Mouse (Mus musculus) embryonic facial prominence, embryonic 10.5 days (tissue): Measurements from ENCODE around the gene Fgfr2. TPM values are rescaled to one million over a fixed set of nuclear protein-coding genes. Genes with fewer than 3 reads are reported as not detected.

ENCODE experiments used
- DNase-seq: peaks from one replicate; pipeline ENCODE4 v3.0.0-alpha.2; 2017; ENCODE audit warnings: low spot score
- H3K27ac ChIP-seq: fragments of 300-500 bp; sonication (generic); replicated peaks from 2 replicates; pipeline ENCODE4 v1.5.1; 2016; ENCODE audit warnings: mild to moderate bottlenecking
- H3K27me3 ChIP-seq: fragments of 300-500 bp; sonication (generic); replicated peaks from 2 replicates; pipeline ENCODE4 v1.6.1; 2016; ENCODE audit warnings: low read depth, mild to moderate bottlenecking; ENCODE audit not compliant: poor library complexity, severe bottlenecking
- H3K36me3 ChIP-seq: fragments of 300-500 bp; sonication (generic); replicated peaks from 2 replicates; pipeline ENCODE4 v1.6.1; 2016; ENCODE audit warnings: mild to moderate bottlenecking, moderate library complexity
- H3K4me1 ChIP-seq: fragments of 300-500 bp; sonication (generic); 2 replicates; pipeline ENCODE4 v1.6.1; 2016
- H3K4me3 ChIP-seq: fragments of 300-500 bp; sonication (generic); 2 replicates; pipeline ENCODE4 v1.5.1; 2016; ENCODE audit warnings: mild to moderate bottlenecking, moderate library complexity
- H3K9me3 ChIP-seq: fragments of 300-500 bp; sonication (generic); 2 replicates; pipeline ENCODE4 v1.6.1; 2016; ENCODE audit warnings: mild to moderate bottlenecking
- WGBS: fragments of 180-500 bp; shearing (Covaris S2); methylation state at CpG from one replicate; pipeline ENCODE4 v1.1.7; 2016; 5-methylcytosine and 5-hydroxymethylcytosine counted together
- polyA plus RNA-seq: library from polyadenylated mRNA; unstranded; fragments of >200 nt; fragmentation: Nextera tagmentation; extraction: Ambion mirVana; gene quantifications from 2 replicates; pipeline ENCODE4 v1.2.1, GENCODE M21; 2016

The Fgfr2 gene
- polyA plus RNA-seq, 1 experiment from 2014 or later = 74.3 TPM

DNA sequence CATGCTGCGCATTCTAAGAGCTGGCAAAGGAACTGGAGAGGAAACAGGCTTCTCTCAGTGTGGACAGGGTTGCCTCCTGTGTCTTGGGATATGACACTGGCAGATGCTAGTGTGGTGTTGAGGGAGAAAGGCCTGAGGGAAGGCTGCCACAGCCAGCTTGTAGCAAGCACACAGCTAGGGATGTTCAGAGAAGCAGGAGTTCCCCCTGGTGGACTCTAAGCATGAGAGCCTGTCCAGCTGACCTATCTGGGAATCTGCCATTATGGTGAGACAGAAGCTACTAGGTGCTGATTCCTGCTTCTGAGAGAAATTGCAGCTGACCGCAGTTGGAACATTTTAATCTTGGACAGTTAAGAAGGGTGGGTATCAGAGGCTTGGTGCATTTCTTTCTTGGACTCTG, 2368.4 kb downstream of the Fgfr2 start:
- H3K27ac ChIP-seq = no peak overlapping the region
- peaks cover 20% of the 10 kb centered on the region for H3K4me1 ChIP-seq
- WGBS = 93% methylated on average over 2 of the region's 2 CpGs
- no peak for DNase-seq
- no peaks in the 10 kb centered on the region for H3K27me3 ChIP-seq
- no peak overlapping the region for H3K4me3 ChIP-seq
- no peaks in the 10 kb centered on the region for H3K9me3 ChIP-seq
- H3K36me3 ChIP-seq = peaks cover 98% of the 10 kb centered on the region

GRCm38 (mm10) chr7:130751678-130752077, 2371.5 kb downstream of the Fgfr2 start:
- Histone ChIP-seq H3K36me3 (peaks cover 97% of the 10 kb centered on the region), H3K27me3 (no peaks in the 10 kb centered on the region), H3K9me3 (no peaks in the 10 kb centered on the region), H3K4me1 (peaks cover 27% of the 10 kb centered on the region), H3K27ac (peak overlapping the region; percentile 84; the same call in 1 of the 2 replicates), H3K4me3 (no peak overlapping the region)
- 61% methylated on average over 9 of the region's 9 CpGs for WGBS
- DNase-seq = no peak

GRCm38 (mm10) chr7:130750752-130751490, 2372.2 kb downstream of the Fgfr2 start:
- Histone ChIP-seq H3K27ac (peak overlapping the region; percentile 84), H3K4me1 (peaks cover 27% of the 10 kb centered on the region), H3K9me3 (no peaks in the 10 kb centered on the region), H3K4me3 (no peak overlapping the region), H3K27me3 (no peaks in the 10 kb centered on the region), H3K36me3 (peaks cover 97% of the 10 kb centered on the region)
- WGBS = 62% methylated on average over 17 of the region's 17 CpGs
- DNase-seq = peak; percentile 60

- 96% methylated on average over 4 of the region's 4 CpGs for WGBS
- H3K36me3 ChIP-seq = peaks cover 97% of the 10 kb centered on the region
- H3K27ac ChIP-seq = no peak overlapping the region; the same call in 1 of the 2 replicates
Measured at GRCm38 (mm10) chr7:130749165-130749564, 2374.0 kb downstream of the Fgfr2 start.

DNA sequence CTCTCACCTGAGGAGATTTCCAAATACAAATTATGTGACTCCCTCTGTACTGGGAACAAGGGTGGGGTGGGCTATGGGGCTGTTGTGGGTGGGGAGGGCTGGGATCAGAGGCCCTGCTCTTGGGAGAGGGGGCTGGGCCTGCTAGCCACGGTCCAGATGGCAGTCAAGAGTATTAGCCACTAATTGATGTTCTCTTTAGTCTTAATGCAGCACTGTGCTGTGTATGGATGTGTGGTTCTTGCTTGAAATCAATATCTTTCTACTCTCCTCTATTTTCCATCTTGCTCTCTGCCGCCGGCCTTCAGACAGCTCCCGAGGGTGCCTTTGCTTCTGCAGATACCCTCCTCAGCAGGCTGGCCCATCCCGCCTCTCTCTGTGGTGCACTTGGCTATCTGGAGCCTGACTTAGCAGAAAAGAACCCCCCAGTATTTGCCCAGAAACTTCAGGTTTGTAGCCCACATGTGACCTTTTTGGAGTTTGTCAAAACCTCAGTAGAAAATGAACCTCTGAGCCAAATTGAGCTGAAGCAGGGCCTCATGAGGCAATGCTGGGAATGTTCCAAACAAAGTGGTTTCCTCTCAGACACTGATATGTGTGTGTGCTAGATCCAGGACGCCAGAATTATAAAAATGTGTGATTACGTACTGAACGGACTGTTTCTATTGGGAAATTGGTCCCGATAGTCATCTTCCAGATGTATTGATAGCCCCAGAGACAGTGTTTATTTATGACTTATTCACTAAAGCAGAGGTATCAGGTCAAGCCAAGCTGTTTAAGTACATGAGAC, 2379.7 kb downstream of the Fgfr2 start:
- Histone ChIP-seq H3K27me3 (no peaks in the 10 kb centered on the region), H3K4me3 (no peak overlapping the region), H3K4me1 (no peaks in the 10 kb centered on the region), H3K9me3 (no peaks in the 10 kb centered on the region), H3K27ac (no peak overlapping the region), H3K36me3 (peaks cover 100% of the 10 kb centered on the region)
- DNase-seq = no peak
- 90% methylated on average over 9 of the region's 9 CpGs for WGBS

More at GRCm38 (mm10) chr7:130749165-130749564, 2374.0 kb downstream of the Fgfr2 start:
- no peak overlapping the region for H3K4me3 ChIP-seq
- DNase-seq = no peak
- H3K9me3 ChIP-seq = no peaks in the 10 kb centered on the region
- no peaks in the 10 kb centered on the region for H3K27me3 ChIP-seq
- peaks cover 27% of the 10 kb centered on the region for H3K4me1 ChIP-seq

DNA sequence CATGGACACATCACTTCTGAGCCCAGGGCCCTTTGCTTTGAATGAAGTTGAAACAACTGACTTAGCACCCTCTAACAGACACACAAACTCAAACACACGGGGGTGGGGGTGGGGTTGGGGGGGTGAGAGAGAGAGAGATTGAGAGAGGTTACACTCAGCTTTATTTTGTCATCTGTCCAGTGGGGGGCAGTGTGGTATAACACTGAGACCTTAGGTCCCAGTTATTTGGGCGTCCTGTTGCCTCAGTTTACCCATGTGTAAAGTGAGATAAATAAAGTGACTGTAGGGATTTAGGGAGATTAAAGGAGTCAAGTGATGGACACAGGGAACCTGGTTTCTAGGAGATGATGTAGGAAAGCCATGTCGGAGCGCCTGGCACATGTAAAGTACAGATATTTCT, 2382.1 kb downstream of the Fgfr2 start:
- DNase-seq = no peak
- Histone ChIP-seq H3K27ac (no peak overlapping the region), H3K9me3 (no peaks in the 10 kb centered on the region), H3K4me1 (no peaks in the 10 kb centered on the region), H3K27me3 (no peaks in the 10 kb centered on the region), H3K36me3 (peaks cover 100% of the 10 kb centered on the region), H3K4me3 (no peak overlapping the region)
- 86% methylated on average over 4 of the region's 4 CpGs for WGBS

DNA sequence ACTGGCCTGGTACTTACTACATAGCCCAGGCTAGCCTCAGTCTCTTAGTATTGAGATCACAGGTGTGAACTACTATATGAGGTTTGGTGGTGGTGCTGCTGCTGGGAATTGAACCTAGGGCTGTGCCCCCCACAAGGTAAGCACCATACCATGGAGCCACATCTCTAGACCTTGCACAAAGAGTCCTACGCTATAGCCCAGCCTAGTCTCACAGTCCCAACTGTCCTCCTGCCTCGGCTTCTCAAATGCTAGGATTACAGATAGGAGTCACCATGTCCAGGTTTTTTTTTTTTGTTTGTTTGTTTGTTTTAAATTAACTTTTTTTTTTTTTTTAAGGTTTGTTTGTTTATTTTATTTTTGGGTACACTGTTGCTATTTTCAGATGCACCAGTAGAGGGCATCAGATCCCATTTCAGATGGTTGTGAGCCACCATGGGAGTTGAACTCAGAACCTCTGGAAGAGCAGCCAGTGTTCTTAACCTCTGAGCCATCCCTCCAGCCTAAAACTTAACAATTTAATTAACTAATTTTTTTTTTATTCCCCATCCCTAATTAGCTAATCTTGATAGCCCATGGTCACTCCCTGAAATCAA, 2388.9 kb downstream of the Fgfr2 start:
- Histone ChIP-seq H3K27ac (no peak overlapping the region), H3K36me3 (peaks cover 89% of the 10 kb centered on the region), H3K4me1 (no peaks in the 10 kb centered on the region), H3K9me3 (no peaks in the 10 kb centered on the region), H3K4me3 (no peak overlapping the region), H3K27me3 (no peaks in the 10 kb centered on the region)
- no peak for DNase-seq
- 95% methylated on average over 2 of the region's 2 CpGs for WGBS

DNA sequence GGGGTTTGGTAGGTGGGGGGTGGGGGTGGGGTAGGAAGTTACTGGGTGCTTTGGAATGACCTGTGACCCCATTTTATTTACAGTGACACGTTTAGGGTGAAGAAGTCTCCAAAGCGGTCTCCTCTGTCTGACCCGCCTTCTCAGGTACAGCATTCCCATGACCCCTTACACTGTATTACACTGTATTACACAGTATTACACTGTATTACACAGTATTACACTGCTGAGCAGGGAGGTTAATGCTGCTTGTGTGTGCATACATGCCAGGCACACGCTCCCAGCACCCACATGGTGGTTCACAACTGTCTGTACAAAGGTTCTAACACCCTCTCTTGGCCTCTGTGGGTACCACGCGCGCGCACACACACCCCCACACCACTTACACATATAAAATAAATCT, 2389.7 kb downstream of the Fgfr2 start:
- no peak overlapping the region for H3K27ac ChIP-seq
- H3K27me3 ChIP-seq = no peaks in the 10 kb centered on the region
- H3K9me3 ChIP-seq = no peaks in the 10 kb centered on the region
- 92% methylated on average over 8 of the region's 8 CpGs for WGBS
- peaks cover 89% of the 10 kb centered on the region for H3K36me3 ChIP-seq
- no peak for DNase-seq
- no peak overlapping the region for H3K4me3 ChIP-seq
- H3K4me1 ChIP-seq = no peaks in the 10 kb centered on the region

DNA sequence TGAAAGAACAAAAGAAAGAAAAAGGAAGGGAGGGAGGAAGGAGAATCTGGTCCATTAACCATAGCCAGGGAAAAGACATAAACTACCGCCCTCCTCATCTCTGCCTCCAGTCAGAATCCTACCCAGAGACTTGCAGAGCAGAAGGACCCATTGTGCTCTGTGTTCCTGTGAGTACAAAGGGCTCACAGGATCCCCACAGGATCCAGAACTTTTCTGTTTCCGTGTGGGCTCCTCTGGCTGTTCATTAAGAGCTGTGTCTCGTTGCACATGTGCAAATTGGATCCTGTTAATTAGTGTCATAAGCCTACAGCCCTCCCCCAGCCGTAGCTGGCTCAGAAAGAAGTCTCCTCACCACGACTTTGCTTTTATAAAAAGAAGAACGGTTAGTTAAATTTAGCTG, 2390.2 kb downstream of the Fgfr2 start:
- Histone ChIP-seq H3K27me3 (no peaks in the 10 kb centered on the region), H3K4me3 (no peak overlapping the region), H3K36me3 (peaks cover 89% of the 10 kb centered on the region), H3K4me1 (no peaks in the 10 kb centered on the region), H3K27ac (no peak overlapping the region), H3K9me3 (no peaks in the 10 kb centered on the region)
- 66% methylated on average over 6 of the region's 6 CpGs for WGBS
- no peak for DNase-seq

DNA sequence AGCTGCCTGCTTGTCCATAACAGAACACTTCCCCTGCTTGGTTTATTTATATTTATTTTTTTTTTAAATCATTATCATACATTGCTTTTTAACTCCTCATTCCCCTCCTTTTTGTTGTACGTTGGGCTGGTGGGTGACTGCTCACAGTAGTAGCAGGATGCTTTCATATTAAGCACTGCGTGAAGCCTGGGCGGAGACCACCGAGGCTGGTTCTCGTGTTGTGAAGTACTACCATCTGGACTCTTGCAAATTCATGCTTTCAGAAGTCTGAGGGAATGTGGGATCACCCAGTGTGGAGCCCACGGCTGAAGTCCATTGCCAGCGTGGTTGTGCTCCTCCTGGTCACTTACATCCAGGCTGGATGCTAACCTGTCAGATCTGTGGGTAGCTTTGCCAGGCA, 2391.4 kb downstream of the Fgfr2 start:
- H3K4me3 ChIP-seq = no peak overlapping the region
- H3K27ac ChIP-seq = no peak overlapping the region
- no peak for DNase-seq
- WGBS = 82% methylated on average over 7 of the region's 7 CpGs
- H3K9me3 ChIP-seq = no peaks in the 10 kb centered on the region
- H3K36me3 ChIP-seq = peaks cover 88% of the 10 kb centered on the region
- peaks cover 7% of the 10 kb centered on the region; the same call in 1 of the 2 replicates for H3K4me1 ChIP-seq
- H3K27me3 ChIP-seq = no peaks in the 10 kb centered on the region

DNA sequence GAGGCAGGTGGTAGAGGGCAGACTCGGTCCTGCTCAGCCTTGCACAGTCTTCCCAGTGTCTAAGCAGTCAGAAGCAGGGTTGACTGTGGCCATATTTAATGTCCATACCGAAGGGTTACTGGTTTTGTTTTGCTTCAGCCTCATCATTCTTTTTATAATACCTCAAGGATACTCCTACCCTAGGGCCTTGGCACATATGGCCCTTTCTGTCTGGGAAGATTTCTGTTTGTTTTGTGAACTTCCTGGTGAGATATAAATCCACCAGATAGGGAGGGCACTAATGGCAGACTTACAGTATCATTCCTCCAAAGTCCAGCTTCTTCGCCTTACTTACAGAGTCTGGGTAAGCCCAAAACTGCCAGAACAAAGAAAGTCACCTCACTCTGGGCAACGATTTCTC, 2395.6 kb downstream of the Fgfr2 start:
- H3K27ac ChIP-seq = 0 out of 2 replicates have a peak overlapping the region, but pooled peaks have one; percentile 4
- H3K4me1 ChIP-seq = peaks cover 14% of the 10 kb centered on the region
- H3K36me3 ChIP-seq = peaks cover 92% of the 10 kb centered on the region
- WGBS = 90% methylated on average over 4 of the region's 4 CpGs
- no peaks in the 10 kb centered on the region for H3K9me3 ChIP-seq
- no peak for DNase-seq
- no peak overlapping the region for H3K4me3 ChIP-seq
- H3K27me3 ChIP-seq = no peaks in the 10 kb centered on the region

GRCm38 (mm10) chr7:130726724-130727422, 2396.3 kb downstream of the Fgfr2 start:
- Histone ChIP-seq H3K27ac (peak overlapping the region; percentile 4; the same call in 1 of the 2 replicates), H3K27me3 (no peaks in the 10 kb centered on the region), H3K4me1 (peaks cover 17% of the 10 kb centered on the region), H3K36me3 (peaks cover 96% of the 10 kb centered on the region), H3K4me3 (no peak overlapping the region), H3K9me3 (no peaks in the 10 kb centered on the region)
- WGBS = 68% methylated on average over 8 of the region's 8 CpGs
- DNase-seq = no peak
